Mouse (Mus musculus): ENCODE measurements at regions not wholly inside any gene's neighbourhood (a gene's known extent, or its start where the extent isn't known, plus 50 kb on each side); places are given as distances from the start of the nearest gene placed in this dataset.

DNA sequence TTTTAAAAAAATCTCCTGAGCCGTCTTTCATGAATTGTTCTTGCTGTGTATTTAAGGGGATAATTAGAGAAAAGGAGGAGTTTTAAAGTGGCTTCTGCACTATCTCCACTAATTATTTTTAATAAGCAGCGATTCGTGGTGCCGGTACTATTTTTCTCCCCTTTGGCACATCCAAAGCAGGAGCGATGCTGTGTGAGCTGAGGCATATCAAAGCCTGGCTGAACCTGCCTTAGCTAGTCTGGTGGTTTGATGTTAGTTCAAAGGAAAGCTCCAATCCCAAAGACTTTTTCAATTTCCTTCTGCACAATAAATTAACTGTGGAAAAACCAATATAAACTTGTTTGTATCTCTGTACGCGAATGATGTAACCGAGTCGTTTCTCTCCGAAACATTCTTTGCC lies 79.3 kb upstream of the Tmpo start:
- 73% methylated on average over 10 of the region's 10 CpGs for WGBS
- Histone ChIP-seq H3K4me2 (ENCODE audit: low read depth, low read length) (no peak overlapping the region), H3K27ac (replicated peaks; ENCODE audit: low read depth, low read length) (no peak overlapping the region), H3K9ac (ENCODE audit: low read depth, low read length) (no peak overlapping the region), H3K36me3 (ENCODE audit: control insufficient read depth, insufficient read depth, low read length) (no peaks in the 10 kb centered on the region), H3K9me3 (ENCODE audit: control insufficient read depth, low read length) (no peaks in the 10 kb centered on the region), H3K4me3 (ENCODE audit: low read depth, low read length) (no peak overlapping the region), H3K27me3 (replicated peaks; ENCODE audit: control insufficient read depth, insufficient read depth, low read length) (no peaks in the 10 kb centered on the region), H3K4me1 (ENCODE audit: control insufficient read depth, insufficient read depth, low read length) (no peaks in the 10 kb centered on the region)
- ATAC-seq (ENCODE audit: low read depth) = no peak
- no peak for DNase-seq (ENCODE audit: low spot score)

DNA sequence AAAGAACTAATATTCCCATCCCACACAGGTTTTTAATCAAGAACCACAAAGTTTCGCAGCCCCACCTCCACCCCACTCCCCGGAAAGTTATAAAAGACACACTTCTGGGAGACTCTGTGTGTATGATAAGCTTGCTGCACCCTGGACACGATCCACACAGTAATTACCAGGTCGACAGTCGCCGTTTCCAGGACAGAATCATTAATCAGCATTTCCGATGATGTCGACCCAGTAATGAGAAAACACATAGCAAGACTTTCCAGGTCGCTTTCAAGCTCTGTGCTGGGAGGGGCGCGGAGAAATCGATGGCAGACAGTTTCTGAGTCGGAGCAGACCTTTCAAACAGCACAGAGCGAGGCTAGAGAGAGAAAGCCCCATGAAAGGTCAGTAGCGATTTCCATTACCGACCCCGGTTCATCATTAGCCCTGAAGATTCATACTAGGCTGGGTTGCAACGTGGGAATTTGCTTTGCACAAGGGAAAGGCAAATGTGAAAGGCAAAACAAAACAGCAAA lies 68.6 kb upstream of the Tmpo start:
- peak overlapping the region; percentile 21; the same call in 1 of the 2 replicates for H3K4me3 ChIP-seq (ENCODE audit: low read depth, low read length)
- H3K27ac ChIP-seq (replicated peaks; ENCODE audit: low read depth, low read length) = no peak overlapping the region
- H3K27me3 ChIP-seq (replicated peaks; ENCODE audit: control insufficient read depth, insufficient read depth, low read length) = no peaks in the 10 kb centered on the region
- H3K9ac ChIP-seq (ENCODE audit: low read depth, low read length) = no peak overlapping the region; the same call in 1 of the 2 replicates
- peaks cover 7% of the 10 kb centered on the region; the same call in 1 of the 2 replicates for H3K4me1 ChIP-seq (ENCODE audit: control insufficient read depth, insufficient read depth, low read length)
- no peak for DNase-seq (ENCODE audit: low spot score)
- no peaks in the 10 kb centered on the region for H3K36me3 ChIP-seq (ENCODE audit: control insufficient read depth, insufficient read depth, low read length)
- H3K9me3 ChIP-seq (ENCODE audit: control insufficient read depth, low read length) = no peaks in the 10 kb centered on the region; the same call in 1 of the 2 replicates
- no peak; the same call in 1 of the 2 replicates for ATAC-seq (ENCODE audit: low read depth)
- 48% methylated on average over 18 of the region's 18 CpGs for WGBS
- H3K4me2 ChIP-seq (ENCODE audit: low read depth, low read length) = peak overlapping the region; percentile 39

DNA sequence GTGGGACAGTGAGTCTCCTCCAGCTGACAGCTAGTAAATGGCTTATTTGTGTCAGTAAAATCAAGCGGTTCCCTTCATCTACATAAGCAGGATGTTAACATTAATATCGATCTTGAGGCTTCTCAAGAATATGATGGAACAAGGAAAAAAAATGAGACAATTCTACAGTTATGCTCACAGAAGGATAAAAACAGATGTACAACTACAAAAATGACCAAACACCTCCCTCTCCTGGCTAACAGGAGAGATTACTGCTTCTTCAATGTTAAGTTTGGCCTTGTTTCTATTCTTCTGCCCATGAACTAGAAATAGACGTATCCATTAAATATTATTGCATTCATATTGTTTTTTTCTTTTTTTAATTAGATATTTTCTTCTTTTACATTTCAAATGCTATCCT lies 63.2 kb upstream of the Tmpo start:
- no peaks in the 10 kb centered on the region for H3K36me3 ChIP-seq (ENCODE audit: control insufficient read depth, insufficient read depth, low read length)
- H3K9ac ChIP-seq (ENCODE audit: low read depth, low read length) = no peak overlapping the region
- H3K27me3 ChIP-seq (replicated peaks; ENCODE audit: control insufficient read depth, insufficient read depth, low read length) = no peaks in the 10 kb centered on the region
- DNase-seq (ENCODE audit: low spot score) (peak; percentile 76), ATAC-seq (ENCODE audit: low read depth) (no peak)
- H3K27ac ChIP-seq (replicated peaks; ENCODE audit: low read depth, low read length) = no peak overlapping the region
- no peaks in the 10 kb centered on the region; the same call in 1 of the 2 replicates for H3K9me3 ChIP-seq (ENCODE audit: control insufficient read depth, low read length)
- peaks cover 46% of the 10 kb centered on the region for H3K4me1 ChIP-seq (ENCODE audit: control insufficient read depth, insufficient read depth, low read length)
- 67% methylated on average over 3 of the region's 3 CpGs for WGBS
- H3K4me2 ChIP-seq (ENCODE audit: low read depth, low read length) = no peak overlapping the region
- H3K4me3 ChIP-seq (ENCODE audit: low read depth, low read length) = no peak overlapping the region

DNA sequence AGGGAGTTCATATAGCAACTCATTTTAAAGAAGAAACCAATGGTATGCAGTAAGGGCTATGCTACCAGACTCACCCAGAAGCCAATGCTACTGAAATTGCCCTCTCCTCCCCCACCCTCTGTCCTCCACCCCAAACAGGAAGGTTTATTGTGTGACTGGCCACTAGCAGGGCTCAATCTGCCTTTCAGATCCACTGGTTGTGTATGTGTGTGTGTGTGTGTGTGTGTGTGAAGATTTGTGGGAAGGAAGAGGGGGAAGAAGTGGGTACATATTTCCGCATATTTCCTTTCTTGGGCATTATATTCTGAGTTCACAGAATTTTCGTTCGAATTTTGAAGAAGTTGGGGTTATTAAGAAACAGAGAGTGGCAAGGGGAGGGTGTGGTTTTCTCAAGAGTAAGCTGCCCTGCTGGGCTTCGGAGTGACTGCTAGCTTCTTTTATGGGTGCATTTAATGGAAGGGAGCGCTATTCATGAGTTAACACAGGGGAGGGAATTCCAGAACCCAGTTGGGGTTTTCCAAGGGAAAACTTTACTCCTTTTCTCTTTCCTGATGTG lies 61.5 kb upstream of the Tmpo start:
- no peak overlapping the region for H3K4me3 ChIP-seq (ENCODE audit: low read depth, low read length)
- no peak for DNase-seq (ENCODE audit: low spot score)
- no peak overlapping the region for H3K9ac ChIP-seq (ENCODE audit: low read depth, low read length)
- 67% methylated on average over 5 of the region's 5 CpGs for WGBS
- H3K27ac ChIP-seq (replicated peaks; ENCODE audit: low read depth, low read length) = peak overlapping the region; percentile 72
- no peak for ATAC-seq (ENCODE audit: low read depth)
- H3K9me3 ChIP-seq (ENCODE audit: control insufficient read depth, low read length) = no peaks in the 10 kb centered on the region; the same call in 1 of the 2 replicates
- no peaks in the 10 kb centered on the region for H3K27me3 ChIP-seq (replicated peaks; ENCODE audit: control insufficient read depth, insufficient read depth, low read length)
- peaks cover 51% of the 10 kb centered on the region for H3K4me1 ChIP-seq (ENCODE audit: control insufficient read depth, insufficient read depth, low read length)
- H3K36me3 ChIP-seq (ENCODE audit: control insufficient read depth, insufficient read depth, low read length) = no peaks in the 10 kb centered on the region
- 0 out of 2 replicates have a peak overlapping the region, but pooled peaks have one; percentile 13 for H3K4me2 ChIP-seq (ENCODE audit: low read depth, low read length)

DNA sequence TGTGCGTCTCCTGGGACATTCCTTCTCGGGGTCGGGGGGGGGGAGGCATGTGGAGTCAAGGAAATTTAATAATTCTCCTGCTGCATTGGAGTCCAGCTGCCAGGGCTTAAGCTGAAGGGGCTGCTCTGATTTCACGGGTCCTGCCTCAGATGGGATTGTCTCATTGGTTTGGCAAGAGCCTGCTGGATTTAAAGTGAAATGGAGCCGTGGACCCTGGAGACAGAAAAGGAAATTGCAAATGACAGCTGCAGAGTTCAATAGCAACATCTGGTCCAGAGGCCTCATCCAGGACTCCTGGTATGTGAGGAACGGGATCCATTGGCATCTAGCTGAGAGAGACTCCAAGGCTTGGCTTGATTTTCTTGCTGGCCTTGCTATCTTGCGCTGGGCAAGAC lies 60.5 kb upstream of the Tmpo start:
- WGBS = 6% methylated on average over 7 of the region's 7 CpGs
- Histone ChIP-seq H3K9ac (ENCODE audit: low read depth, low read length) (no peak overlapping the region), H3K4me2 (ENCODE audit: low read depth, low read length) (peak overlapping the region; percentile 13), H3K4me3 (ENCODE audit: low read depth, low read length) (no peak overlapping the region), H3K36me3 (ENCODE audit: control insufficient read depth, insufficient read depth, low read length) (no peaks in the 10 kb centered on the region), H3K27ac (replicated peaks; ENCODE audit: low read depth, low read length) (peak overlapping the region; percentile 72), H3K27me3 (replicated peaks; ENCODE audit: control insufficient read depth, insufficient read depth, low read length) (no peaks in the 10 kb centered on the region), H3K9me3 (ENCODE audit: control insufficient read depth, low read length) (no peaks in the 10 kb centered on the region; the same call in 1 of the 2 replicates), H3K4me1 (ENCODE audit: control insufficient read depth, insufficient read depth, low read length) (peaks cover 53% of the 10 kb centered on the region)
- ATAC-seq (ENCODE audit: low read depth) (peak; percentile 91), DNase-seq (ENCODE audit: low spot score) (peak; percentile 97)

DNA sequence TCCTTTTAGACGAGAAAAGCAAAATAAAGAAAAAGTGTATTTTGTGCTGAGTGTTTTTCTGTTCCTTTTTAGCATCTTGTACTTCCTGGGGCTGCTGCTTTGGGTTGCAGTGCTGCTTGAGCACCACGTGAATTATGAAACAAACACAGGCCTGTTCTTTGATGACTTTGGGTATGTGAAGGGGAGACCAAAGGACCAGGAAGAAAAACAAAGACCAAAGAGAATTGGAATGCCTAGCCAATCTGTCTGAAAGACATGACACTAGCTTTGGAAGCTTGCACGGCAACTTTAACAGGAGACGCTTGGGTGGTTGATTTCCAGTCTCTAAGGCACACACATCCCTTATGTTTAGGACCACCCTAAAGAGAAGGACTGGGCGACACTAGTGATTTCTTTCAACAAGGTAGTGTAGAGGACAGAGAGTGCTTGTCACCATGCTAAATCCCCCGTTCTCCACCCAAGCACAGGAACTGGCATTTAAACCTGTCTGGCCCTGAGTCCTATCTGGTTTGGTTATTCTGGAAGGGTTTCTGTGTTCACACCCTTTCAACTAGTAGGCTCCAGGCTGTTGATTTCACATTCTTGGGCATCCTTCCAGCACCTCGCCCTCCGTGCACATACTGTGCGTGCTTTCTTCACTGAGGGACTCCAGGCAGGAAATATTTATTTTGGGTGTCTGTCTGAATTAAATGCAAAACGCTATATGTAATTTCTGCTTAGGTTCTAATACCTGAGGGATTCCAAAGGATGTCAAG lies 59.9 kb upstream of the Tmpo start:
- ATAC-seq (ENCODE audit: low read depth) (peak; percentile 91), DNase-seq (ENCODE audit: low spot score) (peak; percentile 96)
- H3K27ac ChIP-seq (replicated peaks; ENCODE audit: low read depth, low read length) = peak overlapping the region; percentile 72
- H3K9ac ChIP-seq (ENCODE audit: low read depth, low read length) = no peak overlapping the region
- no peaks in the 10 kb centered on the region for H3K9me3 ChIP-seq (ENCODE audit: control insufficient read depth, low read length)
- no peaks in the 10 kb centered on the region for H3K36me3 ChIP-seq (ENCODE audit: control insufficient read depth, insufficient read depth, low read length)
- H3K4me2 ChIP-seq (ENCODE audit: low read depth, low read length) = peak overlapping the region; percentile 13
- H3K27me3 ChIP-seq (replicated peaks; ENCODE audit: control insufficient read depth, insufficient read depth, low read length) = no peaks in the 10 kb centered on the region
- peaks cover 53% of the 10 kb centered on the region for H3K4me1 ChIP-seq (ENCODE audit: control insufficient read depth, insufficient read depth, low read length)
- H3K4me3 ChIP-seq (ENCODE audit: low read depth, low read length) = no peak overlapping the region
- WGBS = 8% methylated on average over 10 of the region's 10 CpGs

DNA sequence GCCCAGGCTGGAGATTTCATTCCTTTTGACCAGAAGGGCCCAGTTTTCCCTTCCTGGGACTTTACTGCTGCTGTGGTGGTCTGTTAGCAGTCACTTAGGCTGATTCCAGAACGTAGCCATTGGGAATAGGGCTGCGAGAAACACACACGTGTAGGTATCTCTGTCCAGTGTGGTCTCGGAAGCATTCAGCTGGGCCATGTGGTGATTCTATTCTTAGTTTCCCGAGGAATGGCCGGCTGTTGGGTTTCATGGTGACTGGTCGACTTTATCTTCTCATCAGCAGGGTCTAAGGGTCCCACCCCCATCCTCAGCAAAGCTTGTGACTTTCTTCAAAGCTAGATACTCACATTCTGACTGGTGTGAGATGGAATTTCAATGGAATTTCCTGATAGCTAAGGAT lies 59.2 kb upstream of the Tmpo start:
- DNase-seq (ENCODE audit: low spot score) = no peak
- no peaks in the 10 kb centered on the region for H3K9me3 ChIP-seq (ENCODE audit: control insufficient read depth, low read length)
- 58% methylated on average over 7 of the region's 7 CpGs for WGBS
- no peak for ATAC-seq (ENCODE audit: low read depth)
- no peak overlapping the region for H3K4me2 ChIP-seq (ENCODE audit: low read depth, low read length)
- peak overlapping the region; percentile 72 for H3K27ac ChIP-seq (replicated peaks; ENCODE audit: low read depth, low read length)
- H3K4me3 ChIP-seq (ENCODE audit: low read depth, low read length) = no peak overlapping the region
- no peaks in the 10 kb centered on the region for H3K27me3 ChIP-seq (replicated peaks; ENCODE audit: control insufficient read depth, insufficient read depth, low read length)
- H3K4me1 ChIP-seq (ENCODE audit: control insufficient read depth, insufficient read depth, low read length) = peaks cover 53% of the 10 kb centered on the region
- H3K9ac ChIP-seq (ENCODE audit: low read depth, low read length) = no peak overlapping the region
- H3K36me3 ChIP-seq (ENCODE audit: control insufficient read depth, insufficient read depth, low read length) = no peaks in the 10 kb centered on the region

DNA sequence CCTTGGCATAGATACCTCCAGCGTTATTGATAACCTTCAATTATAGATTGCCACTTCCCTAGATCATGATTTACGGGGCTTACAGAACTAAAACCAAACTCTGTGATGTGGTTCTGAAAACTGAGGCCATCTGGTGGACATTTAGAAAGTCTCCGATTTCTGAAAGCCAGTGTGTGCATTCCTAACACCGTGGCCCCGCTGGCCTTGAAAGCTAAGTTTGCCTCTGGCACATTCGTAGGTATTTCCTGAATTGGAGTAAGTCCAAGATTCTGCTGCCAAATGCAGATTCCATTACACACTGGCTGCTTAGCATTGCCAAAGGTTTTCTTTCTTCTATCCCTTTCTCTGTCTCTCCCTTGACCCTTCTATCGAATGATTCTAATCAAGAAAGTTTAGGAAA lies 55.7 kb upstream of the Tmpo start:
- ATAC-seq (ENCODE audit: low read depth) = 0 out of 2 replicates have a peak, but pooled peaks have one; percentile 3
- no peak overlapping the region for H3K4me3 ChIP-seq (ENCODE audit: low read depth, low read length)
- H3K27ac ChIP-seq (replicated peaks; ENCODE audit: low read depth, low read length) = peak overlapping the region; percentile 65
- no peak overlapping the region for H3K9ac ChIP-seq (ENCODE audit: low read depth, low read length)
- DNase-seq (ENCODE audit: low spot score) = peak; percentile 95
- no peaks in the 10 kb centered on the region for H3K36me3 ChIP-seq (ENCODE audit: control insufficient read depth, insufficient read depth, low read length)
- 6% methylated on average over 7 of the region's 7 CpGs for WGBS
- H3K9me3 ChIP-seq (ENCODE audit: control insufficient read depth, low read length) = no peaks in the 10 kb centered on the region
- H3K27me3 ChIP-seq (replicated peaks; ENCODE audit: control insufficient read depth, insufficient read depth, low read length) = no peaks in the 10 kb centered on the region
- H3K4me1 ChIP-seq (ENCODE audit: control insufficient read depth, insufficient read depth, low read length) = peaks cover 37% of the 10 kb centered on the region
- H3K4me2 ChIP-seq (ENCODE audit: low read depth, low read length) = peak overlapping the region; percentile 21; the same call in 1 of the 2 replicates
